Mouse (Mus musculus): Measurements from ENCODE around the gene Tnfsf15. TPM values are rescaled to one million over a fixed set of nuclear protein-coding genes. Genes with fewer than 3 reads are reported as not detected.

Tnfsf15 gene
- total RNA-seq (2015) = 0.32 TPM in 1 of 2 replicates, not detected in the other
- 0.21 and 0.78 TPM in 2 replicates for total RNA-seq (2017)

DNA sequence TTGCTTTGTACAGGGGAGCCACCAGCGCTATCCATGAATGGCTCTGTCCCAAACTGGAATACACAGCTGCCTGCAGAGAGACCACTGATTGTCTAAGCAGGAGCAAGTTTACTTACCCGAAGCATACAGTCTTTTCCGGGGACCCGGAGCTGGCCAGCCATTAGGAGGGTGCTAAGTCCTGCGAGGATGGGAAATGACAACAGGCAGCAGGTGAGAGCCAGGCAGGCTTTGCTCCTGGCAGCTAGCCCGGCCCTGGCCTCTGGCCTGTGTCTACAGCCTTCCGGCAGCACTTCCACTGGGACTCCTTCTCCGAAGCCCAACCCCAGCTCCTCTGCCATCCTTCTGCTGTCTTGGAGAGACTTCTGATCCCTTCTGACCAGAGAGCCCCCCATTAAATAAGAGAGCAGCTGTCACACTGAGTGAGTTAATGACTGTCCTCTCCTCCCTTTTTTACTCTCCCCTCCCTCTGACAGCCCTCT is at the start of gene Tnfsf15:
Tnfsf15 (minus strand) TSS at position 421 of the 479 bp plus-strand sequence.
- no peak for ATAC-seq (replicated peaks; ENCODE audit: poor library complexity)

DNA sequence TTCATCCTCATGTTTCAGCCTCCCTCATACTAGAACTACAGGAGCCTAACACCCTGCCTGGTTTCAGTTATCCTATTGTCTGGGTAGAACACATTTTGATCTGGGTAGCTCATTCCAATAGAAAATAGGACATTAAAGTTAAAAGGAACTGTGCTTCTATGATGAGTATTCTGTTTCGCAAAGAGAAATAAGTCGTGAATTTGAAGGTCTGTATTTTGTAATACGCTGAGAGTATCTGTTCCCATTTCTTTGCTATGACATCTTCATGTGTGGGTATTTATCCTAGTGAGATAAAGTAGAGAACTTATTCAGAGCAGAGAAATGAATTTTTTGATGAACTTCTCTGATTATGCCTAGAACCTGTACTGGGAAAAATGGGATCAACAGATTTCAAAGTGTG is 47.4 kb upstream of the Tnfsf15 start:
- ATAC-seq (replicated peaks; ENCODE audit: poor library complexity) = peak; percentile 31; the same call in 1 of the 2 replicates

GRCm38 (mm10) chr4:63785466-63785865 is 40.6 kb upstream of the Tnfsf15 start:
- no peak for ATAC-seq (replicated peaks; ENCODE audit: poor library complexity)

DNA sequence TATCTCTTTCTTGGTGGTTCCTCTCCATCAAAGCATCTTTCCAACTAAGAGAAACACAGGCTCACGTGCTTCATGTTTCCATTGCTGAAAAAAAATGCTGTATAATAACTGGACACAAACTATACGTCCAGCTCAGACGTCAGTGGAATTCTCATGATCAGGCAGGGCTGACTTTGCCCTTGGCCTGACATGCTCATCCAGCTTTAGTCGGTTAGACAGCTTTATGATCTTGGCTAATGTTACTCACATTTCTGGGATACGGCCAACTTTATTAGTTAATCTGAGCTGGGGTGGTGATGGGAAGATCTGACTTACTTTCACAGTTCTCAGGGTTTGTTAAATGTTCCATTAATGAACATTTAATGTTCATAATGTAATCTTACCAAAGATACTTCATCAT is 38.9 kb upstream of the Tnfsf15 start:
- ATAC-seq (replicated peaks; ENCODE audit: poor library complexity) = no peak

GRCm38 (mm10) chr4:63782970-63783613 is 38.2 kb upstream of the Tnfsf15 start:
- ATAC-seq (replicated peaks; ENCODE audit: poor library complexity) = peak; percentile 48

- ATAC-seq (replicated peaks; ENCODE audit: poor library complexity) = no peak
These were observed 32.3 kb upstream of the Tnfsf15 start for GRCm38 (mm10) chr4:63777223-63777622.

DNA sequence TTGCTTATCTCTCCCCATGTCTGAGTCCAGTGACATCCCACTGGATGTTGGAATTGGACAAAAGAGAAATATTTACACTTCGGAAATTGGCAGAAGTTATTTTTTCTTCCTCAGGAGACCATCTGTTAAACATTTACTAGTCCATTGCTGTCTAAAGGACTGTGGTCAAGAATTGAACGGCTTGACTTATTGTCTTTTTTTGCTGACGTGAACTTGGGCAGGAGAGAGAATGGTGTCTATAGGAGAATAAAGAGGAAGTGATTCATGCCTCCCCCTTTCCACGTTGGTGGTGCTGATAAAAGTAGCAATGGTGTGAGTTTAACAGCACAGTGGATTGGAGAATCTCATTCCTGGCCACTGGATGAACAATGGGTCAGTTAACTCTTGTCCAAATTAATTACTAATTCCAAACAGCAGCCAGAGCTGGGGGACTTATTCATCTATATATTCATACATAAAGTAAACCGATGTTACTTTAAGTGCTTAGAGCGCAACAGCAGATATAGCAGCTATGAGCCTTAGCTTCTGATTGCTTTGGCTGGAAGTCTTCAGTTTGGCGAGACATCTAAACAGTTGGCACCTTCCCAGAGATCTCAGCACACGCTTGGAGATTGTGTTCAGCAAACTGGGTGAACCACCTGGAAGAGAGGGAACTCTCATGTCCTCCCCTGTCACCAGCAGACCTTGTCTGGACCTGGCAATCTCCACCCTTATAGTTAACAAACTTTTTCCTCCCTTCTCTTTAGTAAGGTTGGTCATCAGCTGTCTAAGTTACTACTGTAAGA is 28.6 kb upstream of the Tnfsf15 start:
- ATAC-seq (replicated peaks; ENCODE audit: poor library complexity) = peak; percentile 73

DNA sequence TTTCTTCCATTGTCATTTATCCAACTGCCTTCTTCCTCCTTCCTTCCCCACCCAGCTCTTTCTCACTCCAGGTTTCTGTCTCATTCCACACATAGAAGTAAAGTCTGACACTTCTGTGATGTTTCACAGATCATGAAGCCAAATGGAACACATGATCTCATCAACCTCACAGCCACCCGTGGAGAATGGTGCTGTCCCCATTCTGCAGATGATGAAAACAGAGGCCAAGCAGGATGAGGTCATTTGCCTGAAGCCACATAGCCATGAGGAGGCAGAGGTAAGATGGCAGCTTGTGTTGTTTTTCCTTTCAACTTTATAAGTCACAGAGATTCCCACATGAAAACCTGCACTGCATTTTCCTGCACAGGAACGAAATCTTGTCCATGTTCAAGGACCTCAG is 27.6 kb upstream of the Tnfsf15 start:
- no peak for ATAC-seq (replicated peaks; ENCODE audit: poor library complexity)

- ATAC-seq (replicated peaks; ENCODE audit: poor library complexity) = no peak
These were observed 26.4 kb upstream of the Tnfsf15 start for GRCm38 (mm10) chr4:63771291-63771690.

- peak; percentile 72 for ATAC-seq (replicated peaks; ENCODE audit: poor library complexity)
These were observed 24.2 kb upstream of the Tnfsf15 start for GRCm38 (mm10) chr4:63769161-63769560.

DNA sequence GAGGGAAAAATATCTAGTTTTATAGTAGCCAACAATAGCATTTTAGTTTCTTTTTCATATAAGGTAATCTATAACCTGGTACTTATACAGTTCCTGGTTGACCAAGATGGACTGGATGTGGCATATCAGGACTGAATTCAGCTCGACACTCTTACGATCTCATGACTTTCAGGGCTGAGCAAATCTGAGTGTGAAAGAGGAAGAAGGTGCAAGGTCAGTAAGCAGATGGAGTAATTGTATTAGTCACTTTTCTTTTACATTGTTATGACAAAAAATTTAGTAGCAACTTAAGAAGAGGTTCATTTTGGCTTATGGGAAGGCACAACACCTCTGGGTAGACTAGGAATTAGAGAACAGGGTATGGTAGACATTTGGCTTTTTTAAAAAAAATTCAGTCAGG is 20.1 kb upstream of the Tnfsf15 start:
- ATAC-seq (replicated peaks; ENCODE audit: poor library complexity) = peak; percentile 76

GRCm38 (mm10) chr4:63759931-63760330 is 15.0 kb upstream of the Tnfsf15 start:
- no peak for ATAC-seq (replicated peaks; ENCODE audit: poor library complexity)

DNA sequence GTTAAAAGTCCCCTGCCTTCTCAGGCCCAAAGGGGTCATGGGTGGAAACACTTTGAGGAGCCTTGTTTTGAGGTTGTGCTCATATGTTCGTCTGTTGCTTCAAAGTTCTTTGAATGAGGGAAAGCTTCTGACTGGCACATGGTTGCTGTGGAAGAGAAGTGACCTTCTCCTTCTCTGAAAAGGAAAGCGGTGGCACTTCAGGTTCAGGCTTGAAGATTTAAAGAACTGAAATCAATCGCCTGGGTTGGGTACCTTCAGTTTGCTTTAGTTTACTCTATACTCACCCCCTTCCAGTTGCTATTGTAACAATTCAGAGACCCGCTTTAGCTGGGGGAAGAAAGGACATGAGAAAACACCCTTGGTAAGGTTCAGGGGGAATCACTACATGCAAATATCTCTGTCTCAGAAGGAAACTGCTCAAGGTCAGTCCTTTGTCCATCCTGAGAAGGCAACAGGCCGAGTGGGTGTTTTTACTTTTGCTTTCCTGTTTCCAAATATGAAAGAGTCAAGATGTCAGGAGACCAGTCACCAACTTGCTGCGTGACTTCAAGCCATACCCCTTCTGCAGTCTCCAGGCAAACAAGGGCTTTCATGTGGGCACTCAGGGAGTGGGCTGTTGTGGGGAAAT is 12.7 kb upstream of the Tnfsf15 start:
- ATAC-seq (replicated peaks; ENCODE audit: poor library complexity) = no peak

DNA sequence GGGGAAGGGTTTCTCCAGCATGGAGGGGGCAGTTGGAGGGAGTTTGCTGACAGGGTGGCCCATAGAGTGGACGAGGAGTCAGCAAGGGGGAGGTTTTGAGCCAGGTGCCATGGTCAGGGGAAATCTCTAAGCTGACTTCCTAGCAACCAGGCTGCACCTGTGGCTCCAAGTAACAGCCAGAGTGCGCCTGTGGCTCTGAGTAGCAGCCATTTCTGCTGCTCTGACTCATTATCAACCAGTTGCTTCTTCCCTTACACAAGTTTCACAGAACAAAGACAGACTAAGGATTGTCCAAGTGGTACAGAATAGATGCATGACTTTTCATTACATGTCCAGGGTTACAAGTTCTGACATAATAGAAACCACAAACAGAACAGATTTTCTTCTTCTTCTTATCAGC is 11.2 kb upstream of the Tnfsf15 start:
- ATAC-seq (replicated peaks; ENCODE audit: poor library complexity) = no peak

- ATAC-seq (replicated peaks; ENCODE audit: poor library complexity) = no peak
These were observed 9.6 kb upstream of the Tnfsf15 start for GRCm38 (mm10) chr4:63754467-63755020.

- no peak for ATAC-seq (replicated peaks; ENCODE audit: poor library complexity)
These were observed 8.9 kb upstream of the Tnfsf15 start for GRCm38 (mm10) chr4:63753855-63754254.

DNA sequence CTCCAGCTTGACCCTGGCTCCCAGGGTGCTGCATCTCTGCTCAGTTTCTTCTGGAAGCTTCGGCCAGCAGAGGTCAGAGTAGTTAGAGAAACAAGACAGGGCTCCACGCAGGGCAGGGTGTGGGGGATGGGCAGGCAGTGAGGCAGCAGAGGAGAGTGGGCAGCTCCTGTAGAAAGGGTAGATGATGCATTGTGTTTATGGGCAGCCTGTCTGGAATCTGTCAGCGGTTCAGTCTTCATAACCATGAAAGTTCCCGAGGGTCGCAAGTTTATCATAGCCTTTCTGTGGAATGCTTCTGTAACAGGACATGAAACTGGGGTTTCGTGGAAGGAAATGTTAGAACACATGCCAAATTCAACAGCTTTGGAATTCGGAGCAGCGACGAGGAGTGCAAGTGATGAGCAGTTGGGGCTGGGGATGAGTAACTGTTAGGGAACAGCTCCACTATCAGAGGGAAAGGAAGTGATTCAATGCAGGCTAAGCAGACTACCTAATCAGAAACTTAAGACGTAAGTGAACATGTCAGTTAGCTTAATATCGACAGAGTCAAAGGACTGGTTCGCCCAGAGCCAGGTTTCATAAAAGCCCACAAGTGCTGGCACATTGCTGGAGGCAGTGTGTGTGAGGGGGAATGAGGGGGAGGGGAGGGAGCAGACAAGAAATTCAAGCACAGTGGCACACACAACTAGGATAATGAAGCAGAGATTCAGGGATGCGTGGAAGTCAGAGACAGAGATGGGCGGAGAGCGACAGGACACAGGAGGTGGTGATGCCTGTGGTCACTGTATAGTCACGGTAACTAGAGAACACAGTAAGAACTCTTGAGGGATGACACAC is 8.0 kb upstream of the Tnfsf15 start:
- peak; percentile 69 for ATAC-seq (replicated peaks; ENCODE audit: poor library complexity)

- ATAC-seq (replicated peaks; ENCODE audit: poor library complexity) = no peak
These were observed 3.3 kb upstream of the Tnfsf15 start for GRCm38 (mm10) chr4:63748061-63748730.

DNA sequence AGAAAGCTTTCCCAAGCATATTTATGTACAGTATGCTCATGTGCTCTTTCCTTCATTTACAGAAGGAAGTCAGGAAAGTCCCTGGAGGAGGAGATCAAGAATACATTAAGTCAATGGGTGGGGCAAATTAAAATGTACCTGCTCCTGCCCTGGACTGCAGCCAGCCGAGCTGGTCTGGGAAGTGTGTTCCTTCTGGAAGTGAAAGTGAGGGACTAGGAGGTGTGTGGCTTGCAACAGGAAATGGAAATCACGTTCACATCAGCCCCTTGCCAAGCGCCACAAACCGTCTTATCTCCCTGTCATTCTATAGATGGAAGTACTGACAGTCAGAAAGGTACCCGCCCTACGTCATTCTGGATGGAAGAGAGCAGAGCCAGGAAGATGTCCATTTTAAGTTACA is 358 bp upstream of the Tnfsf15 start:
- peak; percentile 71 for ATAC-seq (replicated peaks; ENCODE audit: poor library complexity)

DNA sequence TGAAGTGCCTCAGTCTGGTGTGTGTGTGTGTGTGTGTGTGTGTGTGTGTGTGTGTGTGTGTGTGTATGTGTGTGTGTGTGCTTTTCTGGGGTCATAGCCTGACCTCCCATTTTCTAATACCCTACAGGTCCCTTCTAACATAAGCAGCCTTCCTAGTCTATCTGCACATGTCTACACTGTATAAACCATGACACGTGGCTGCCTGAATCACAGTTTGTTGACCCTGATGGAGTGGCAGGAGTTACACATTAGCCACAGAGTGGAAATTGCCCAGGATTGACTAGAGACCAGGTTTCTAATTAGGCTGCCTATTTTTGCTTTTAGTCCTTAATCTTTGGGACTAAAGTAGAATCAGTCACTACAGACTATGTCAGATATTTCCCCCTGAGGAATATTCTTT is 1.3 kb downstream of the Tnfsf15 start:
- ATAC-seq (replicated peaks; ENCODE audit: poor library complexity) = no peak

Data from megakaryocyte progenitor cell, adult 5-6 weeks (primary cell).